Mouse (Mus musculus) embryonic facial prominence, embryonic 15.5 days (tissue): ENCODE measurements around the gene Ppp1r12a. TPM values are rescaled to one million over a fixed set of nuclear protein-coding genes. Genes with fewer than 3 reads are reported as not detected.
A peak's percentile ranks its signal among the peaks of the same experiment; 100 is the strongest.

Experiments
- ATAC-seq: fragments of 200-750 bp; cut with Nextera tagmentation; 2 replicates; pipeline ENCODE4 v1.8.0; 2017; ENCODE audit warnings: low read depth, moderate TSS enrichment; ENCODE audit not compliant: insufficient number of reproducible peaks, low FRiP score, low TSS enrichment
- H3K27ac ChIP-seq: fragments of 300-500 bp; sonication (generic); replicated peaks from 2 replicates; pipeline ENCODE4 v1.5.1; 2015; ENCODE audit warnings: mild to moderate bottlenecking, inconsistent platforms
- H3K27me3 ChIP-seq: fragments of 300-500 bp; sonication (generic); 2 replicates; pipeline ENCODE4 v1.6.1; 2015; ENCODE audit warnings: inconsistent platforms
- H3K36me3 ChIP-seq: fragments of 300-500 bp; sonication (generic); 2 replicates; pipeline ENCODE4 v1.6.1; 2015; ENCODE audit warnings: mild to moderate bottlenecking, inconsistent platforms
- H3K4me1 ChIP-seq: fragments of 300-500 bp; sonication (generic); 2 replicates; pipeline ENCODE4 v1.6.1; 2015; ENCODE audit warnings: inconsistent platforms
- H3K4me2 ChIP-seq: fragments of 300-500 bp; sonication (generic); replicated peaks from 2 replicates; pipeline ENCODE4 v1.6.1; 2015; ENCODE audit warnings: mild to moderate bottlenecking, inconsistent platforms
- H3K4me3 ChIP-seq: fragments of 300-500 bp; sonication (generic); replicated peaks from 2 replicates; pipeline ENCODE4 v1.5.1; 2015; ENCODE audit warnings: mild to moderate bottlenecking, inconsistent platforms
- H3K9ac ChIP-seq: fragments of 300-500 bp; sonication (generic); 2 replicates; pipeline ENCODE4 v1.6.1; 2015; ENCODE audit warnings: inconsistent platforms
- H3K9me3 ChIP-seq: fragments of 300-500 bp; sonication (generic); replicated peaks from 2 replicates; pipeline ENCODE4 v1.6.1; 2016; ENCODE audit warnings: inconsistent platforms
- WGBS: fragments of 180-500 bp; shearing (Covaris S2); methylation state at CpG from one replicate; pipeline ENCODE4 v1.1.7; 2015; 5-methylcytosine and 5-hydroxymethylcytosine counted together
- polyA plus RNA-seq: library from polyadenylated mRNA; unstranded; fragments of >200 nt; fragmentation: Nextera tagmentation; extraction: Ambion mirVana; gene quantifications from 2 replicates; pipeline ENCODE4 v1.2.1, GENCODE M21; 2015

The Ppp1r12a gene
- polyA plus RNA-seq, 1 experiment from 2014 or later = 81.6 TPM

DNA sequence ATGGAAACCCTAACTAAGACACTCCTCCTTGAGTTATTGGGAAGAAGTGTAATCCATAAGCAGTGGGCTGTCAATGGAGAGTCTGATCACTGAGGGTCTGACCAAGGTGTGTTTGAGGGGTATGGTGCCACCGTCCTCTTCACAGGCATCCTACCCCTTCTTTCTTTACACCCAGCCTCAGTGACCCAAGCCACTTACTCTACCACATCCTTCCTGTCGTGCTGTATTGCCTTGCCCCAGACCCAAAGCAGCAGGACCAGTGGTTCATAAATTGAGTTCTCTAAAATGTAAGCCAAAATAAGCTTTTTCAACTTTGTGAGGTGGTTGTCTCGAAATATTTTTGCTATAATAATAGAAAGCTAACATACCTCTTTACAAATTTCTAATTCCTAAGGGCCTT, 22.2 kb upstream of the Ppp1r12a start:
- no peaks in the 10 kb centered on the region for H3K36me3 ChIP-seq
- H3K9ac ChIP-seq = no peak overlapping the region
- ATAC-seq = no peak
- no peak overlapping the region for H3K27ac ChIP-seq
- no peaks in the 10 kb centered on the region for H3K4me1 ChIP-seq
- 65% methylated on average over 3 of the region's 3 CpGs for WGBS
- no peaks in the 10 kb centered on the region for H3K9me3 ChIP-seq
- no peak overlapping the region for H3K4me2 ChIP-seq
- H3K27me3 ChIP-seq = no peaks in the 10 kb centered on the region
- H3K4me3 ChIP-seq = no peak overlapping the region

DNA sequence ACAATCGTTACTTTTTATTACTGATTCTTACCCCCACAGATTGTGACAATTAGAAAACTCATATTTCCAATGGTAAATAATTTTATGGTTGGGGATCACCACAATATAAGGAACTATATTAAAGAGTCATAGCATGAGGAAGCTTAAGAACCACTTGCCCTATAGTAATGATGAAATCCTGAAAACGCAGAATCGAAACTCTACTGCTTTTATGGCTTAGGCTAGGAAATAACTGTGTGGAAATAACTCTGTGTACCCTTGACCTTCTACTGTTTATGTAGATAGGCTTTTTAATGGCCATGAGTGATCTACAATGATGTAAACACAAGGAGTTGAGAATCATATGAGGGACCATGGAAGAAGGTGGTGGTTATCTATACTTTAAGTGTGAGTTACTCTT, 21.3 kb upstream of the Ppp1r12a start:
- H3K4me2 ChIP-seq = no peak overlapping the region

DNA sequence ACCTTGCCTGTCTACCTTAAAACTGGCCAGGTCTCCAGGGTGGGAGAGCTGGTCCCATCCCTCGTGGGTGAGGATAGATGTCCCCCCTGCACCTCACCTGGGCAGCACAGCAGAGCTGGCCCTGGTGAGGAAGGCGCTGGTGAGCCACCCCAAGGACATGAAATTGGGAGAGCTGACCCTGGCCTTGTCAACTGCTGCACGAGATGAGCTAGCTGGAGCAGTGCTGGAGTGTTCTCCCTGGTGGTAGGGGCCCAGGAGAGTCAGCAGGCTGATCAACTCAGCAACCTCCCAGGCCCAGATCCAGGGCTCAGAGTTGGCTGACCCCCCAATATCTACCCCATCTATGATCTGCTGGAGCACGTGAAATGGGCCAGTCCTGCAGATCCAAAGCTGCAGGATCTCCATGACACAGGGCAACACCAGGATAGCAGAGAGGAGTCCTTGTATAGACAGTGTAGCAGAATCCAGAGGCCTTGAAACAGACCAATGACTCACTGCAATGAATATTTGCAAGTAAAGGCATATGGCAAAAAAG, 17.9 kb upstream of the Ppp1r12a start:
- H3K27me3 ChIP-seq = no peaks in the 10 kb centered on the region
- 80% methylated on average over 4 of the region's 4 CpGs for WGBS
- no peak overlapping the region for H3K4me2 ChIP-seq
- no peak overlapping the region for H3K9ac ChIP-seq
- no peak overlapping the region for H3K27ac ChIP-seq
- H3K9me3 ChIP-seq = no peaks in the 10 kb centered on the region
- H3K36me3 ChIP-seq = no peaks in the 10 kb centered on the region
- no peaks in the 10 kb centered on the region for H3K4me1 ChIP-seq
- no peak overlapping the region for H3K4me3 ChIP-seq
- no peak for ATAC-seq

More for the DNA sequence above, 21.3 kb upstream of the Ppp1r12a start:
- no peak overlapping the region for H3K27ac ChIP-seq
- 91% methylated on average over 3 of the region's 3 CpGs for WGBS
- no peaks in the 10 kb centered on the region for H3K4me1 ChIP-seq
- H3K36me3 ChIP-seq = no peaks in the 10 kb centered on the region
- H3K27me3 ChIP-seq = no peaks in the 10 kb centered on the region
- no peaks in the 10 kb centered on the region for H3K9me3 ChIP-seq
- no peak for ATAC-seq
- H3K9ac ChIP-seq = no peak overlapping the region
- H3K4me3 ChIP-seq = no peak overlapping the region

DNA sequence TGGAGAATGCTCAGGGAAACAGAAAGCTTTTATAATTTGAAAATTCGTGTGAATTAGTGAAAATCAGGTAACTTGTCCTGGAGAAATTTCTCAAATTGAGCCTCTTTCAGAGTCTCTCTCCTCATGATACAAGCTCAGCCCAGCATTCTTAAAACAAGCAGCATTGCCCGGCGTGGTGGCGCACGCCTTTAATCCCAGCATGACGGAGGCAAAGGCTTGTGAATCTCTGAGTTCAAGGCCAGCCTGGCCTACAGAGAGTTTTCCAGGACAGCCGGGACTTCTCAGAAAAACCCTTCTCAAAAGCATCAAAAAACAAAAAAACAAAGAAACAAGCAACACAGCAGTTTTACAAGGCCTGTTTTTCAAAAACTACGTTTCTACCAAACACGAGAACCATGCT, 16.3 kb upstream of the Ppp1r12a start:
- Histone ChIP-seq H3K9ac (no peak overlapping the region), H3K27me3 (no peaks in the 10 kb centered on the region), H3K9me3 (no peaks in the 10 kb centered on the region), H3K27ac (no peak overlapping the region), H3K4me3 (no peak overlapping the region), H3K36me3 (no peaks in the 10 kb centered on the region), H3K4me2 (no peak overlapping the region), H3K4me1 (no peaks in the 10 kb centered on the region)
- WGBS = 80% methylated on average over 9 of the region's 9 CpGs
- no peak for ATAC-seq

DNA sequence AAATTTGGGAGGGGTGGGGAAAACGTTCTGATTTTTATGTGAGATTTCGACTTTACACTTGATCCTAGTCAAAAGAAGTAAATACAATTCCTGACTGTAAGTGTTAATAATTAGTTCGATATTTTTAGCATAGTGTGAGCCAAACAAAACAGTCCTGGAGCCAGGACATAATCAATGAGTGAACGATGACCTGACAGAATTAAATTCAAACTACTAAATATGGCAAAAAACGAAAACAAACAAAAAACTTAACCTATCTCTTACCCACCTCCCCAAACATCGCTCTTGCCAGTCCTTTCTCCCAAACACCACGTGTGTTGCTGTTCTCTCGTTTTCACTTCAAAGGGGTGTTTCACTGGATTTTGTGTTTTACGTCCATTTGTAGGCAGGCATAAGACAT, 15.0 kb upstream of the Ppp1r12a start:
- no peak overlapping the region for H3K27ac ChIP-seq
- no peak overlapping the region for H3K4me3 ChIP-seq
- 83% methylated on average over 9 of the region's 9 CpGs for WGBS
- ATAC-seq = no peak
- H3K9me3 ChIP-seq = no peaks in the 10 kb centered on the region
- H3K27me3 ChIP-seq = no peaks in the 10 kb centered on the region
- no peak overlapping the region for H3K9ac ChIP-seq
- no peaks in the 10 kb centered on the region for H3K36me3 ChIP-seq
- no peak overlapping the region for H3K4me2 ChIP-seq
- no peaks in the 10 kb centered on the region for H3K4me1 ChIP-seq

DNA sequence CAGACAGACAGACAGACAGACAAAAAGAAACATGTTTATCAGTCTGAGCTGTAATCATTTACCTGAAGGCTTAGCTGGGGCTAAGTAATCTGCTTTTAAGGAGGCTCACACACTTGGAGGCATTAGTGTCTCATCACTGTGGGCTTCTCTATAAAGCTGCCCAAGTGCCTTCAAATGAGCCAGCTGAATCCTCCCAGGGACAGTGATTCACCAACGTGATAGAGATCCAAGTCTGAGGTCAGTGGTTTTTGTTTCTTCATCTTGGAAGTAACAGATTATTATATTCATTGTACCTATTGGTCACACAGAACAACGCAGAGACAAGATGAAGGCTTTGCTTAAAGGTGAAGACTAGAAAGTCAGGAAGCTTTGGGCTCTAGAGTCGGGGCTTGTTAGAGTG, 8.7 kb upstream of the Ppp1r12a start:
- Histone ChIP-seq H3K9me3 (no peaks in the 10 kb centered on the region), H3K4me1 (no peaks in the 10 kb centered on the region), H3K4me3 (no peak overlapping the region), H3K27ac (no peak overlapping the region), H3K4me2 (no peak overlapping the region), H3K36me3 (no peaks in the 10 kb centered on the region), H3K9ac (no peak overlapping the region), H3K27me3 (no peaks in the 10 kb centered on the region)
- 77% methylated on average over 3 of the region's 3 CpGs for WGBS
- no peak for ATAC-seq

DNA sequence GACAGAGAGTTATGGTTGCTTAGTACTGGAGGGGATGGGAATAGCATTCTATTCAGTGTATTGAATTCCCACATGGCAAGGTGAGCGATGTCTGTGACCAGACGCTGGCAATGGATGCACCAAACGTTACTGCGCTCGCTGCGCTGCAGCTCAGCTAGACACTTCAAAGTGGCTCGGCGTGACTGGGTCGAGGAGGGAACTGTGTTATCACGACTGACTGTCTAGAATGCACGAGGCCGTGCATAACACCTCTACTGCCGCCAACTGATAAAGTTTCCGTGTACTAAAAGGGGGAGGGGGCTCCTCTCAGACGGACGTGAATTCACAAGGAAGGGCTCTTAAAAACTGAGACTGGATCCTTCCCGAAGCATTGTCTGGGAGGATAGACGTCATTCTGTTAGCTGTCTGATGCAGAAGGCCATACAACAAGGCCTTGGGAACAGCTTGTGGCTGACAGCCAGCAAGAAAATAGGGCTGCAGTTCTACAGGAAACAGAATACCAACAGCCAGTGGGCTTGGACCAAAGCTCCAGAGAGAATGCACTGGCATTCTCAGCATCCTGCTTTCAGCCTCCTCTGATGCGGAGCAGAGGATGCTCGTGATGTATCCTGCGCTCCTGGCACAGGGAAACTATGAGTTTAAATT, 6.8 kb upstream of the Ppp1r12a start:
- no peak overlapping the region for H3K9ac ChIP-seq
- no peaks in the 10 kb centered on the region for H3K4me1 ChIP-seq
- no peaks in the 10 kb centered on the region for H3K9me3 ChIP-seq
- no peak for ATAC-seq
- no peaks in the 10 kb centered on the region for H3K27me3 ChIP-seq
- WGBS = 71% methylated on average over 21 of the region's 21 CpGs
- no peak overlapping the region for H3K27ac ChIP-seq
- H3K36me3 ChIP-seq = no peaks in the 10 kb centered on the region
- no peak overlapping the region for H3K4me2 ChIP-seq
- no peak overlapping the region for H3K4me3 ChIP-seq

DNA sequence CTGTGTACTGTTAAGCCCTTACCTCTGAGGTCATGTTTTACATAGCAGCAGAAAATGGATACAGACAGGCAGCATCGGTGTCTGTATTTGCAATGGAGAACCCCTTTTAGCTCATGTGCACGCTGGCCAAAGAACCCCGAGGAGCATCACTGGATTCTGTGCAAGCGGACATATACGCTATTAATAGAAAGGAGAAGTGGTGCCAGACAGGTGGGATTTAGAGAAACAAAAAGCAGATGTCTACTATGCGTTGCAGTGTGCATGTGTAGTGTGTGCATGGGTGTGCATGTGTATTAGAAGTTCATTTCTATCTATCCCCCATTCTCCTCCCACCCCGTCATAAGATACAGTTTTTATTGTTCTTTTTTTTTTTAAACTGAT, 6.3 kb upstream of the Ppp1r12a start:
- WGBS = 66% methylated on average over 7 of the region's 7 CpGs
- Histone ChIP-seq H3K4me2 (no peak overlapping the region), H3K27ac (no peak overlapping the region), H3K9ac (no peak overlapping the region), H3K36me3 (no peaks in the 10 kb centered on the region), H3K27me3 (no peaks in the 10 kb centered on the region), H3K4me1 (no peaks in the 10 kb centered on the region), H3K9me3 (no peaks in the 10 kb centered on the region), H3K4me3 (no peak overlapping the region)
- ATAC-seq = no peak

DNA sequence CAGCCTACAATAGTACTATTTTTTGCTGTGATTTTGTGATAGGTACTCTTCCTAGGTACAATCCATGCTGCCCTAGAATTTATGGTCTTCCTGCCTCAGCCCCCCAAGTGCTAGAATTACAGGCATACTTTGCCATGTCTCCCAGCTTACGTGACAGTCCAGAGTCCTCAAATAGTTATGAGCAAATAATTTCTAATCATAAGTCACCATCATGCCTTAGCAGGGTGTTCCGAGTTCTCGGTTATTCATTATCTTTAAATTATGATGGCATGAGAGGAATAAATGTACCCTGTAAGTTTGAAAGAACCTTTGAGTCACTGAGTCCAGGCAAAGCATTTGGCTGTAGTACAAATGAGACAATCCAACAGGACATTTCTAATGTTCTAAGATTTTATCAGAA, 5.9 kb upstream of the Ppp1r12a start:
- WGBS = 90% methylated on average over 3 of the region's 3 CpGs
- H3K4me2 ChIP-seq = no peak overlapping the region
- no peak overlapping the region for H3K9ac ChIP-seq
- 0 out of 2 replicates have a peak, but pooled peaks cover 2% of the 10 kb centered on the region for H3K4me1 ChIP-seq
- no peak overlapping the region for H3K4me3 ChIP-seq
- no peaks in the 10 kb centered on the region for H3K27me3 ChIP-seq
- no peaks in the 10 kb centered on the region for H3K36me3 ChIP-seq
- no peak for ATAC-seq
- H3K9me3 ChIP-seq = no peaks in the 10 kb centered on the region
- H3K27ac ChIP-seq = no peak overlapping the region

DNA sequence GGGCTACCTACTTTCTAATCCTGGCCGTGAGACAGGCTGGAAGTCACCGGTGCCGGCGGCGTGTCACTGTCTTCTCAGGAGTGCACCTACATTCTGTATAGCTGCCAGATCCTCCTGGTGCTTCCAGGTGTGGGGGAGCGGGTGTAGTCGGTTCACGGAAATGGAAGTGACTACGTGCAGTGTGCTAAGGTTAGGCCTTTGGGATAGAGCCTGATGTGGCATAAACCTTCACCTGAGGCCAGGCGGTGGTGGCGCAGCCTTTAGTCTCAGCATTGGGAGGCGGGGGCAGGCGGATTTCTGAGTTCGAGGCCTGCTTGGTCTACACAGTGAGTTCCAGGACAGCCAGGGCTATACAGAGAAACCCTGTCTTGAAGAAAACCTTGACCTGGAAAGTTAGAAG, 3.0 kb upstream of the Ppp1r12a start:
- H3K4me1 ChIP-seq = 0 out of 2 replicates have a peak, but pooled peaks cover 2% of the 10 kb centered on the region
- no peak overlapping the region for H3K4me3 ChIP-seq
- WGBS = 92% methylated on average over 14 of the region's 14 CpGs
- H3K9me3 ChIP-seq = no peaks in the 10 kb centered on the region
- no peak overlapping the region for H3K4me2 ChIP-seq
- no peak overlapping the region for H3K27ac ChIP-seq
- ATAC-seq = no peak
- no peaks in the 10 kb centered on the region for H3K27me3 ChIP-seq
- H3K36me3 ChIP-seq = no peaks in the 10 kb centered on the region
- H3K9ac ChIP-seq = no peak overlapping the region

DNA sequence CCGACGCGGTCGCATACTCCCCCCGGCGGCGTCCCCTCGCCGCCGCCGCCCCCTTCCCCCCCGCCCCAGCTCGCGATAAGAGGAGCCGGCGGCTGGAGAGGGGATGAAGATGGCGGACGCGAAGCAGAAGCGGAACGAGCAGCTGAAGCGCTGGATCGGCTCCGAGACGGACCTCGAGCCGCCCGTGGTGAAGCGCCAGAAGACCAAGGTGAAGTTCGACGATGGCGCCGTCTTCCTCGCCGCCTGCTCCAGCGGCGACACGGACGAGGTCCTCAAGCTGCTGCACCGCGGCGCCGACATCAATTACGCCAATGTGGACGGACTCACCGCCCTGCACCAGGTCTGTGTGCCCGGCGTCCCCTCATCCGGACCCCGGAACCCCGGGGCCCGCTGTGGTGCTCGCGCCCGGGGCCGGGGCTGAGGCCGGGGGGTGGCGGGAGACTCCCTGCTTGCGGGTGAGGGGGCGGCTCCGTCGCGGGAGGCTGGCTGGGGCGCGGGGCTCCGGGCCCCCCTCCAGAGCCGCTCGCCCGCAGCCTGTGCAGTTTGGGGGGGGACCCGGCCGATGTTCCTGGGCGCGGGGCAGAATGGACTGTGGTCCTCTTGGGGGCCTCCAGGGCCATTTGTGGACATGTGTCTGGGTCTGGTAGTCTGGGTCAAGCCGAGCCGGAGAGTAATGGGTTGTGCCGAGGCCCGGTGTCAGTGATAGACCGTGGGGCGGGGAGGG, 466 bp downstream of the Ppp1r12a start:
- Histone ChIP-seq H3K36me3 (no peaks in the 10 kb centered on the region), H3K4me2 (peak overlapping the region; percentile 57), H3K27ac (peak overlapping the region; percentile 99), H3K4me3 (peak overlapping the region; percentile 97), H3K4me1 (peaks cover 15% of the 10 kb centered on the region), H3K9ac (peak overlapping the region; percentile 98), H3K27me3 (no peaks in the 10 kb centered on the region), H3K9me3 (no peaks in the 10 kb centered on the region)
- under 1% methylated on average over 64 of the region's 79 CpGs for WGBS
- ATAC-seq = peak; percentile 24; the same call in 1 of the 2 replicates
